Mouse (Mus musculus) frontal cortex, postnatal 10 days (tissue): ENCODE results near the gene Map1lc3a.
A peak's percentile ranks its signal among the peaks of the same experiment; 100 is the strongest.

Experiments used
- DNase-seq, 2 experiments: peaks; one replicate each; pipeline ENCODE4 v3.0.0; 2022; ENCODE audit warnings: low spot score in 2 of 2, mixed read lengths in 1 of 2

Map1lc3a gene

GRCm38 (mm10) chr2:155276195-155276594 is at the start of gene Map1lc3a:
TSS of gene Map1lc3a (plus strand) at chr2:155276297.
- peak; percentile 95 to 99 for DNase-seq

GRCm38 (mm10) chr2:155235746-155236361 is 40.2 kb upstream of the Map1lc3a start:
- DNase-seq: no peak

DNA sequence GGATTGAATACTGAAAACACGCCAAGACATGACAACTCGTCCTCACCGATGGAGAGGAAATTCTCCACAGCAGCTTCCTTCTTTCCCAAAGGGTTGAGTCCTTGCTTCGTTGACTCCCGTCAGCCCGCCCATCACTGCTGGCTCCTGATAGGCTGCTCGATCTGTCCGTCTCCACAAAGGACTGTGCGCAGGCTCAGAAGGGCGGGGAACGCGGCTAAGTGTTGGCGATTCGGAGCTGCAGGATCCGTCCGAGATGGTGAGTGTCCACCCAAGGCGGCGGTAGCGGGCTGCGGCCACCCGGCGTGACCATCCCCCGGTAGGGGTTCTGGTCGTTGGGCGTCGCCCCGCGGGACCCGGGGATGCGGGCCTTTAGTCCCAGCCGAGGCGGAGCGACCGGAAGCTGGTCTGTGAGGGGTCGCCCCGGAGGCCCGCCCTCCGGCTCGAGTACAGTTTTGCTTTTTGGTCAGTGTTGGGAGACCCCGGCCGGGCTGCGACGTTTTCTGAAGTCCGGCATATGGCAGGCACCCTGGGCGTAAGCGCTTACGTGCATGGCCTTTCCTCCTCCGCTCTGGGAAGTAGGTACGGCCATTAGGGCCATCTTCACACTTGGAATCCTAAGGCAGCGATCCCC is 39.6 kb upstream of the Map1lc3a start, which contains the start of gene Dynlrb1:
Gene Dynlrb1, plus strand, starts transcription at position 172 of the 631 bp plus-strand sequence.
- DNase-seq: peak; percentile 95 to 99

GRCm38 (mm10) chr2:155237276-155237675 is 38.8 kb upstream of the Map1lc3a start:
- no peak for DNase-seq

GRCm38 (mm10) chr2:155240915-155241314 is 35.2 kb upstream of the Map1lc3a start:
- no peak for DNase-seq

DNA sequence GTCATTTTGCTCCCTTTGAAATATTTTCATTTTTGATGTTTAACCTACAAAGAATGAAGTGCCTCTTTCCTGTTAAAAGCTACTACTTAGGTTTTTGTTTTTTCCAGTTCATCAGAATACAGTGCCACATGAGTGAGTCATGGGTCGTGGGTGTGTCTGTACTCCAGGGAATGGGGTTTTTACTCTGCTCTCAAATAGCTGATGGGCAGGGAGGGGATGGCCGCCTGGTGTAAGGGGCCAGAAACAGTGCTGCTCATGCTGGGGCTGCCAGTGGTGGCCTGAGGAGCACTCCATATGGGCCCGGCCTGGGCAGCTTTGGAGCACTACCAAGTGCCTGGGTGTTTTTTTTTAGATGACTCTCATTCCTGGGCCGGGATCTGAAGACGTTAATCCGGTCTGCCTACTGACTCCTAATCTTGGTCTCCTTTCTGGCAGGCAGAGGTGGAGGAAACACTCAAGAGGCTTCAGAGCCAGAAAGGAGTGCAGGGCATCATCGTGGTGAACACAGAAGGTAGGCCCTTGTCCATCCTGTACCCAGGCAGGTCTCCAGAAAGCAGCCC is 33.7 kb upstream of the Map1lc3a start:
- DNase-seq: no peak

GRCm38 (mm10) chr2:155246231-155246630 is 29.9 kb upstream of the Map1lc3a start:
- DNase-seq: no peak

DNA sequence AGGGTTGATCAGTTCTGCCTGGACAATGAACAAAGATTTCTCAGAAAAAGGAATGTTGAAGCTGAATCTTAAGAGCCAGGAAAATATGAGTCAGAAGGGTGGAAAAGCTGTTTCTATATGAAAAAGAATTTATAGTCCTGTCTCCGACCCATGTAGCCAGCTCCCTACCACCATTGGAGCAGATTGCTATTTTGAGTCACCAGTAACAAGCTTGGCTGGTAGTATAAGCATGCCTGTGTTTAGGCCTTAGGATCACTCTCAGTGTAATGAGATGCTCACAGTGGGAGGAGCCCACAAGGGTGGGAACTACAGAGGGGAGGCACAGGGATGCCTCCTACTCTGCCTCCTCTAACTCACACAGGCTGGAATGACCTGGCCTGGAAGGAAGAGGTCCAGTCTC is 27.9 kb upstream of the Map1lc3a start:
- DNase-seq: no peak

DNA sequence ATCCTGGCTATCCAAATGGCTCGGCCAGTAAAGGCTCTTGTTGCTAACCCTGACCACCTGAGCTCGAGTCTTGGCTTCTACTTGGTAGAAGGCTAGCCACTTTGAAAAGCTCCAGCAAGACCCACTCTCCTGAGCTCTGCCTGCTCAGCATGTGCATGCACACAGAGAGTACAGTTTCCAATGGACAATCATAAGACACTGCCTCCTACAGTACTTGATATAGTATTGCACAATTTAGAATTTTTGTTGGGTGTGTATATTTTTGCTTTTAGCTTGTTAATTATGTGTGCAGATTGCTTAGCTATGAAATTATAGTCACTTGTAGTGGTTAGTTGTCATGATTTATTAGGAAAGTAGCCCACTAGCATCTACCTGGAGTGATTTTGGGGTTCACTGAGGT is 27.4 kb upstream of the Map1lc3a start:
- DNase-seq: no peak

- no peak for DNase-seq
Observed at GRCm38 (mm10) chr2:155249588-155249987, 26.5 kb upstream of the Map1lc3a start.

DNA sequence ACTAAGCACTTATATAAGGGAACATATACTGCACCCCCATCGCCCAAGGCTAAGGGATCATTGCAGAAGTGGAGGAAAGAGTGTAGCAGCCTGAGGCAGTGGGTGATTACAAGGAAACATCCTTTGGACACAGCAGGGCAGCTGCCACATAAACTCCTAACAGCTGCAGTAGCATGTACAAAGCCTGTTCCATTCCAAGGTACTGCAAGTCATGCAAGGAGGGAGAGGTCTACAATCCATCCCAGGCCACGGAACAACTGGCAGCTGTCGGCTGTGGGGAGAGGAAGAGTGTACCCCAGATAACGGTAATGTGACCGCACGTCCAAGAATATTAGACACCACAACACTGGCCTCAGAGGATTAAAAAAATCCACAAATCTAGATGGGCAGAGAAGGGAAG is 10.6 kb upstream of the Map1lc3a start:
- no peak for DNase-seq

DNA sequence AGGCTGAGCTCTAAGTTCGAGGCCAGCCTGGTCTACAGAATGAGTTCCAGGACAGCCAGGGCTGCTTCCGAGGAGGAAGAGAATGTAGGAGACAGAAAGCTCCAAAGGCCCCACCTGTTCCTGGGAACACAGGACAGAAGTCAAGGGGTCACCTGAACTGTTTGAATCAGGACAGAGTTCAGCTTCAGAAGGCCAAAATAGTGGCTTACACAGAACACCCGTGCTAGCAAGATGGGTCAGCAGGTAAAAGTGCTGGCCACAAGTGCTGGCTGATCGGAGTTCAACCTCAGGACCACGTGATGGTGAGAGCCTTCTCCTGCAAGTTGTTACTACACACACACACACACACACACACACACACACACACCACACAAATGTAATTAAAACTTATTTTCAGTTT is 9.2 kb upstream of the Map1lc3a start:
- no peak for DNase-seq

- DNase-seq: no peak
Observed at GRCm38 (mm10) chr2:155271957-155272356, 4.1 kb upstream of the Map1lc3a start.

DNA sequence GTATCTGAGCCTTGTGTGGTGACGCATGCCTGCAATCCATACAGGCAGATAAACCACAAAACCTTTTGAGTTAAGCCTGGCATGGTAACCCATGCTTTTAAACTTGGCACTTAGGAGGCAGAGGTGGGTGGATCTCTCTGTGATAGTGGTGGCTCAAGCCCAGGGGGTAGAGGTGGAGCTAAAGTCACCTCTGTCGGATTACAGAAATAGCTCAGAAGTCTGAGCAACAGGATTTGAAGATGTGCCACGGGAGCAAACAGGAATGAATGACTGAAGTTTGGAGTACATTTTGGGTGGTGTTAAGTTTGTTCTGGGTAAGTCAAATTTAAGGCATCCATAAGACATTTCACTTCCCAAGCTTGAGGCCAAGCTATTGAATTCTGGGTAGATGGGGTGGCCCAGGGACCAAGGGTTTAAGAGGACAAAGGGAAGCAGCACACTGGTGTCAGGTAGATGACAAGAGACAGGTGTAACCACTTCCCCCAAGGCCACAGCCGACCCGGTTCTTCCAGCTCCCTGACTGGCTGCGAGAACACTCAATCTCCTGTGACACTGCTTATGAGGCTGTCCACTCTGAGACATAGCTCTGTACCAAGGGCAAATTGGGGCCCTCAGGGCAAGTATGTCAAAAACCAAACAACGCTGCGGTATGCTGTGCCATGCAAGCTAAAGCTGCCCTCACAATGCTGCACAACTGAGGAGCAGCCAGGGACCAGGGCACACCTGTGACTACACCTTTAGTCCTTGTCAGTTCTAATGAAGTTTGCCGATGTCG is 3.5 kb upstream of the Map1lc3a start:
- DNase-seq: no peak

DNA sequence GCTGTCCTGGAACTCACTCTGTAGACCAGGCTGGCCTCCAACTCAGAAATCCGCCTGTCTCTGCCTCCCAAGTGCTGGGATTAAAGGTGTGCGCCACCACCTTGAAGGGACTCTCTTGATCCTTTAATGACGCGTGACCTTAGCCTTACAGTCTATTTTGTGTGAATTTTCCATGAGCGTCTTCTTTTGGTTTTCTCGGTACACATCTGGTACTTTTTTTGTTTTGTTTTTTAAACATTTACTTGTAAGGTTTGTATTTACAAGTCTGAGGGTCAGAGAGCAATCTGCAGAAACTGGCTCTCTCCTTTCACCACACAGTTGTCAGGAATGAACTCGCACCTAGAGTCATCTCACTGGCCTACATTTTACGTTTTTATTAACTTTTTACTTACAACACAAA is 2.5 kb upstream of the Map1lc3a start:
- no peak for DNase-seq

GRCm38 (mm10) chr2:155276621-155277175 is 601 bp downstream of the Map1lc3a start:
- peak in 1 of 2 experiments; percentile 58 for DNase-seq

- DNase-seq: no peak
Observed at GRCm38 (mm10) chr2:155277721-155278120, 1.6 kb downstream of the Map1lc3a start.

- peak in 1 of 2 experiments; percentile 33 for DNase-seq
Observed at GRCm38 (mm10) chr2:155278361-155278760, 2.3 kb downstream of the Map1lc3a start.

DNA sequence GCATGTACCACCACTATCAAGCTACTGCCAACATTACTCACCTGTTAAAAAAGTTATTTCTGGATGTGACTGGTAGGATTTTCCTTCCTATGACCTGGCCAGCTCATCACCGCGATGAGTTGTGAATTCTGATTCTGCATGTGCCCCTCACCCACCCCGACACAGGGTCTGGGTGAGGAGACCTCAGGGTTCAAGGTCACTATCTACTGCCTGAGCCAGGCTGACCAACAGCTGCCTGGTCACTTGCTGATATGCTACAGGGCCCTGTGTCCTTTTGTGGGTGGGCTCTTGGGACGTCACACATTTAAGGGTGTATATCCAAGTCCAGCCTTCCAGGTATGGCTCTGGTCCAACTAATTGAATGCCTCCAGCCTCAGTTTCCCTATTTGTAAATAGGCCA is 3.1 kb downstream of the Map1lc3a start:
- DNase-seq: no peak

GRCm38 (mm10) chr2:155280116-155280515 is 4.0 kb downstream of the Map1lc3a start:
- no peak for DNase-seq

DNA sequence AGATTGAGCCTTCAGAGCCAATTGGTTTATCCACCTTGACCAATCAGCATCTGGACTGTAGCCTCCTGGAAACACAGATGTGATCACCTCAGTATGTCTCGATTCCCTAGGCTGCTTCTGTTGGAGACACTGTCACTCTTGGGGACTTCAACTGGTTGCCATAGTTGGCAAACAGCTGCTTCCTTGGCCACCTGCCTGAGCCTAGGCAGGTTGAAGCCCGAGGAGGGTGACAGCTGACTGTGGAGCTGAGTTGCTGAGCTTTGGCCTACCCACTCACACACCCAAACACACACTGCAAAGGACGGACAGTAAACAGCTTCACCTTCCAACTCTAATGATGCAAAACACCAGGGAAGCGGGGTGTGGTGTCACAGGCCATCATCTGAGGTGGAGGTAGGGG is 7.7 kb downstream of the Map1lc3a start:
- DNase-seq: no peak

- no peak for DNase-seq
Observed at GRCm38 (mm10) chr2:155284647-155285046, 8.6 kb downstream of the Map1lc3a start.
